Mouse (Mus musculus) spleen, adult 18-20 months (tissue): ENCODE data around the gene Csnk1g1.

ENCODE experiments used
- DNase-seq, 2 experiments: peaks; one replicate each; pipeline ENCODE4 v3.0.0; 2022; ENCODE audit warnings: mixed read lengths in 2 of 2

The Csnk1g1 gene

GRCm38 (mm10) chr9:65908394-65909300, at the start of gene Csnk1g1, which contains the start of gene Trip4:
Gene Csnk1g1 (plus strand): TSS chr9:65908924.
Gene Trip4 (minus strand): TSS chr9:65908794.
- DNase-seq, result peak; percentile 79 to 83

DNA sequence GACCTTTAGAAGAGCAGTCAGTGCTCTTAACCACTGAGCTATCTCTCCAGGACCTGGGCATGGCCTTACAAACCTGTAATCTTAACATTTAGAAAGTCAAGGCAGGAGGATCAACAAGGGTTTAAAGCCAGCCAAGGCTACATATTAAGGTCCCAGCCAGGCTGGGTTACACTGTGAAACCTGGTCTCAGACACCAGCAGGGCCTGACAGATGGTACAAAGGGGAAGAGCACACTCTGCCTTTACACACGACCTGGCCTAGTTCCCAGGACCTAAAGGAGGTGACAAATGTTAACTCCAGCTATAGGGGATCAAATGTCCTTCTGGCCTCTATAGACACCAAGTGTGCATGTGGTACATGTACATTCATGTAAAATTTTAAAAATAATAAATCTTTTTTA, 49.1 kb upstream of the Csnk1g1 start:
- no peak for DNase-seq

DNA sequence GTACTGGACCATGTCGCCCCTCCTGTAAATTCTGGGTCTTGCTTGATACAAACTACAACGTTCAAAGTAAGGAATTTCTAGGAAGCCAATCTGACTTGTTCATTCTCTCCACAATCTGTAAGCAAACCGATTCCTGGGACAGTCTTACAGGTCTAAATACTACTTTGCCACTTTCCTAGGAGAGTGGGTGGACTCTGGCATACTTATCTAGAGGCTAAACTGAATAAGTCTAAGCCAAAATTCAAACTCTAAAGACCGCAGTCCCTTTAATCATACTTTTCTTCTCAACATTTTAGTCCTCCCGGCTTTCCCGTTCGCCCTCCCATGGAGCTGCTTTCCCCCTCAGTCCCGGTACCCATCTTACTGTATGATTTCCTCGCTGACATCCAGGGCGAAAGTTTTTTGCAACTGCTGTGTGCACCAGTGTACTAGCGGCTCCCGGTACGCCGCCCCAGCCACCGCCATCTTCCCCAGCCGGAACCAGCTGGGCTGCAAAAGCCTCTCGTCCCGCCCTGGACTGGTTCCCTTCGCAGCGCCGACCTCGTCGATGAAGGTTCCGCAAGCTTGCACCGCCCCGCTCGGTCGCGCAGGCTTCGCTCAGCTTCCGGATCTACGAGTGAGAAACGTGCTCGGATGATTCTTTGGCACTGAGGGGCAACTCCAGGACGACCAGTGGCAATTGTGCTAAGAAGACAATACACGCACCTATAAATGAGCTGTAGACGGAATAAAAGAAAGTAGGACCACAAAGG, 24.0 kb upstream of the Csnk1g1 start:
- peak; percentile 78 to 88 for DNase-seq

- peak; percentile 22 to 49 for DNase-seq
Observed at GRCm38 (mm10) chr9:65890143-65890628, 18.5 kb upstream of the Csnk1g1 start, which contains the start of gene Pclaf. Gene Pclaf (plus strand): TSS chr9:65890237.

DNA sequence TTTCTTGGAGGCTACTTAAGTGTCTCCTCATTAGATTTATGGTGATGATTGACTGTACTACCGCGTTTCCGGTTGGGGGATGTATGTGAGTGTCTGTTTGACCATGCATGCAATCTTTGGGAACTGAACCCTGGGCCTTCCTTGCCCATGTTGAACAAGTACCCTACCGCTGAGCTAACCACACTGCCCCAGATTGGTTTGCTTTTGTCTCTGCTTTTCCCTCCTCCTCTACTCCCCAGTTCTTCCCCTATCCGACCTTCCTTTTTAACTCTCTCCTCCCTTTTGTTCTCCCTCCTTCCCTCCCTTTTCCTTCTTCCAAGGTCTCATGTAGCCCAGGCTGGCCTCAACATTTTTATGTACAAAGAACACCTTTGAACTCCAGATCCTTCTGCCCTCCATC, 17.6 kb upstream of the Csnk1g1 start:
- no peak for DNase-seq

- DNase-seq, result no peak
Observed at GRCm38 (mm10) chr9:65896977-65897376, 11.7 kb upstream of the Csnk1g1 start.

DNA sequence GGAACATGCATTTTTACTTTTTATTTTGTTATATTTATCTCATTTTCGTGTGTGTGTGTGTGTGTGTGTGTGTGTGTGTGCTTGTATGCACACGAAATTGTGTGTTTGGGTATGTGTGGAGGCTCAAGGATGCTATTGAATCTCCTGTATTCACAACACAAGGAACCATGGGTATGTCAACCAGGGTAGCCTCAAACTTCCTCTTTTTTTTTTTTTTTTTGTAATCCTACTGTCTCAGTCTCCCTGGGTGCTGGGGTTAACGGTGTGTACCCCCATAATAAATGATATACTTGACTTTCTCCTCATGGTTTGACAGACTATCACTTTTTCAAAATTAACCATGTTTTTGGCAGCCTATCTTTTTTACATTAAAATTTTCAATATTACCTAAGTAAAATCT, 5.8 kb upstream of the Csnk1g1 start:
- no peak for DNase-seq

DNA sequence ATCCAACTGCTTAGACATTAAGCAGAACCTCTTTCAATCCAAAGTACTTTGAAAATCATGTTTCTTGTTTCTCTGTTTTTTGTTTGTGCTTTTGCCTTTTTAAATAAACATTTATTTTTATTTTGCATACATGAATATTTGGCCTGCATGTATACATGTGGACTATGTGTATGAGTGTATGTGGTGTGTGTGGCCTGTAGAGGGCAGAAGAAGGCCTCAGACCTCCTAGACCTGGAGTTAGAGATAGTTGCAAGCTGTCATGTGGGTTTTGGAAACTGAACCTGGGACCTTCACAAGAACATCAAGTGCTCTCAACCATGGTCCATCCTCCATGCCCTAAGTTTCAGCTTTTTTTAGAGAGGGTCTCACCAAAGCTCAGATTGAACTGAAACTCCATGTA, 5.3 kb upstream of the Csnk1g1 start:
- DNase-seq, result no peak

DNA sequence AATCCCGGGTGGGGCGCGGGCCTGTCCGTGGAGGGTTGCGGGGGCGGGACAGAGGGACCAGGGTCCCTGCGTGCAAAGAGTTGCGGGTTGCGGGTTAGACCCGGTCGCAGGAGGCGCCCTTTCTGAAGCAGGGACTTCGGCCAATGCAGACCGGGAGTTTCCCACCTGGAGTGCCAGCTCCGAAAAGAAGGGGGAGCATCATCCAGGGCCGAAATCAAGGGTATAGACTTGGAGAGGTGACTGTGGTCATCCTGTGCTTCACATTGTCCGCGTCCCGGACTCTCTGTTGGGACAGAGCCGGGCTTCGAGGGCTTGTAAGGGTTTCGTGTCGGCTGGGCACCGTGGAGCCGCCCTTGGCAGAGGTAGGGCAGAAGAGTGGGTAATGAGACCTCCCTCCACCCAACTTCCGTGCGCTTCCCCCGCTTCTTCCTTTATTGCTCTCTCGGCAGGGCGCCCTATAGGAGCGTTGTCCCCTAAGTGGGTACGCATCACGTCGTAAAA, 627 bp downstream of the Csnk1g1 start:
- DNase-seq, result peak; percentile 41 to 49

GRCm38 (mm10) chr9:65909837-65910236, 1.1 kb downstream of the Csnk1g1 start:
- no peak for DNase-seq

DNA sequence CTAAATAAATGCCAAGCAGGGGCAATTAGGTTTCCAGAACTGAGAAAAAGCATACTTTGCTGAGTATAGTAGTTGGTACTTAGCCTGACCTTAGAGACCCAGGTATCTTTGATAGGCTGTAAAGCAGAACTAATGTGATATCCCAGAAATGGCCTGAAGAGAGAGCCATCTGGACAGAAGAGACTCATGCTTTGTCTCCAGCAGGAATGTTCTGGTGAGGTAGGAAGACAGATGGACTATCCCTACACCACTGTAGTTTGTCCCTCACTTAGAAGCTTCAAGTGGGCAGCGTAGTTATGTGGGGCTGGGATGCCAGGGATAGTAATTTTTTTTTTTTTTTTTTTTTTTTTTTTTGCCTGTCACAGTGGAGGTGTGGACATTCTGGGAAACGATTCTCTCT, 5.3 kb downstream of the Csnk1g1 start:
- DNase-seq, result no peak

GRCm38 (mm10) chr9:65917015-65917414, 8.3 kb downstream of the Csnk1g1 start:
- DNase-seq, result no peak

DNA sequence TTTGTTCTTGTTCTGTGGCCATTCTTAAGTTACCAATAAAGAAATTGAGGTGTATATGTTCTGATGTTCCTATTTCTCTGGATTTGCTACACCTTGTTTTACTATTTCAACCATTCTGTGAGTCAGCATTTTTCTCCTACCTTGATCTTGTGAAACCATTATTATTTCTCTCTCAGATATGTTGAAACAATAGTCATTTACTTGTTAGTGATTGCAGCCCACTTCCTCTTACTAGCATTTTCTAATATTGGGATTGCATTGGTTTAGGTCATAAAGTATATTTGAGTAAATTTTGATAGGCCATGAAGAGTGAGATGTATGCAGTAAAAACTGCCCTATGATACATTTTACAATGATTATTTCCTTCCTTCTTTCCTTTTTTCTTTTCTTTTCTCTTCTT, 19.7 kb downstream of the Csnk1g1 start:
- no peak for DNase-seq

DNA sequence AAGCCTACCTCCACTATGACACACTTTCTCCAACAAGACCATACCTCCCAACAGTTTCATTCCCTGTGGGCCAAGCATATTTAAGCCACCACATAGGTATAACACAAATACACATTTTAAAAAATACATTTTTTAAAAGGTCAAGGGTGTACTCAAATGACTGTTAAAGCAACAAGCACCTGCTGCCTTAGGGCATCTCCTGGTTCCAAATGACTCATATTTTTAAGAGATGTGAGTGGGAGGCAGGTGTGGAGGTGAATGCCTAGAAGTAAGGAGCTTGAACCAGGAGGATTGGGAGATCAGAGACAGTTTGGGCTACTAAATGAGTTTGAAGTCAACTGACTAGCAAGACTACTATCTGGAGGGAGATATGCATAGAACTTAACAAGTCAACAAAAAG, 21.1 kb downstream of the Csnk1g1 start:
- DNase-seq, result no peak

GRCm38 (mm10) chr9:65937566-65937965, 28.8 kb downstream of the Csnk1g1 start:
- no peak for DNase-seq

DNA sequence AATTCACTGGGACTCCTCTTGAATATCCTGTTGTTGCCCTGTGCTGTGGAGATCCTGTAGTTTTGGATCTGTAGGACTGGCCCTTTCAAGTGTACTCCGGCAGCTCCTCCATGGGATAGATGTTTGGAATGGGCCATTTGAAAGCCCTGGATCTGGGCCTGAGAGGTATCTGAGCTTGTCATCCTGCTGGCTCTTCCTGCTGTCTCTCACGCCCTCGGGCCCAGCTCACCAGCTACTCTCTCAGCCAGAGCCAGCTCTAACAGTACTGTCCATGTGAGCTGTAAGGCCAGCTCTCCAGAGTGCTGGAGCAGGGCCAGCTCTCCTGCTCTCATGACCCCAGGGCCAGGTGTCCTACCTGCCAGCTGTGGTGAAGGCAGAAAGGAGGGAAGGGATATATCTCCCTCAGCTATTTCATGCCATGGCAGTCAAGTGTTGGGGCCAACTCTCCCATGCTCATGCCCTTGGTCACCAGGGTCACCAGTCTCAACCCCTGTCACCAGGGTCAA, 42.4 kb downstream of the Csnk1g1 start:
- DNase-seq, result no peak

DNA sequence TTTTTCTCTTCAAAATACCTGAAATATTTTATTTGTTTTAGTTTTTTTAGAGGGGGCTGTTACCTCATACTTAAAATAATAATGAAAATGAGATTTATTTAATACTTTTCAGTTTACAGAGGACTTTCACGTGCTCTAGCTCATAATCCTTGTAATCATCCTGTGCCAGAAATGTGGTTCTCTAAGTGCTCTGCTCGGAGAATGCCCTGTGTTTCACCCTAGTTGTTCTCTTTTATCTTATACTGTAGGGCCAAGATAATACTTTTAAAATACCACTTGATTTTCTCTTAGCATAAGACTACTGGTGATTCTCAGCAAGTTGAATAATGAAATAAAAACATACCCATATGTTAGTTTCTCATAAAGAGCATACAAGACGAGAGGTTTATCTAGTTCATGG, 61.3 kb downstream of the Csnk1g1 start:
- DNase-seq, result no peak

DNA sequence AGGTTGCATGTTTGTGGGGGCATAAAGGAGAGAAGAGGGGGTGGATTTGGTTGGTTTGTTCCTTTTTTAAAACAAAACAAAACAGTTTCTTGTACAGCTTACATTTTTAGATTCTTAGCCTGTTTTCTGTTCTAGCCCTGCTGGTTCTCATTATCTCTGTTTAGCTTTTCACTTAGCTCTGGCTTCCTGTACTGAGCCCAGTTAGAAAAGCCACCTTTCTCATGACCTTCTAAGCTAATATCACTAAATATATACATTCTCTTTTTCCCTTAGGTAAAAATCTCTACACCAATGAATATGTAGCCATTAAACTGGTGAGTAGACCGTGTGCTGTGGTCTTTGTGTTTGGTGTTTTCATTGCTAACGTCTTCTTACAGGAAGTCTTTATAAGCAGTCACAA, 64.5 kb downstream of the Csnk1g1 start:
- no peak for DNase-seq

- DNase-seq, result no peak
Observed at GRCm38 (mm10) chr9:65975886-65976285, 67.2 kb downstream of the Csnk1g1 start.

DNA sequence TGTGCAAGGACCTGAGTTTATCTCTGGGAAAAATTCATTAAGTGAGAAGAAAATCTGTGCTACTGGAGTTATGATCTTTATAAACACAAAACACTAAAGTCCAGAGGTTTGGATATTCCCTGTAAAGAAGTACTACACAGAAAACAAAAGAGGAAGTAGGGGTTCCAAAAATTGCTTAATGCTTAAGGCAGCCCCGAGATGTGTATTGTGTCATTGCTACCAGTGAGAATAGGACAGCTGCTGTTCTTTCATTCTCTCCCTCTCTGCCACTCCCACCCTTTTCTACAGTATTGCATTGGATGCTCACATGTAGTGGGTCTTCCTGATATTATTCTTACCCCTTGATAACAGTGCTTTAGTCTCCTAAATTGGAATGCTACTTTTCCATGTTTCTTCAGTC, 74.1 kb downstream of the Csnk1g1 start:
- no peak for DNase-seq

DNA sequence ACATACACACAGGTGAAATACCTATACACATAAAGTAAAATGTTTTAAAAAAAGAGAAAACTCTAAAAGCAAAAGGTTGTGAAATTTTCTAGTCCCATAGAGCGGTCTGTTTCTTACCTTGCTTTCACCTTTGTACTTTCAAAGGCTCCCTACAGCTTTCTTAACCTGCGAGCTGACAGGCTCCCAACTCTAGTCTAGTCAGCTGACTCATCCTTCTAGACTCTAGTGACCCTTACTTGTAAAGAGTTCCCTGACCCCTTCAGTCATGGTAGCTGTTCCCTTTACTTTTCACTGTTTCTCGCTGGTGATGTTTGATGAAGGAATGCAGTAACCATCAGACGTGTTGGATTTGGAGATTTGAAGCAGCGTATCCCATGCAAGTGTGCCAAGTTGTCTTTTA, 78.3 kb downstream of the Csnk1g1 start:
- no peak for DNase-seq

DNA sequence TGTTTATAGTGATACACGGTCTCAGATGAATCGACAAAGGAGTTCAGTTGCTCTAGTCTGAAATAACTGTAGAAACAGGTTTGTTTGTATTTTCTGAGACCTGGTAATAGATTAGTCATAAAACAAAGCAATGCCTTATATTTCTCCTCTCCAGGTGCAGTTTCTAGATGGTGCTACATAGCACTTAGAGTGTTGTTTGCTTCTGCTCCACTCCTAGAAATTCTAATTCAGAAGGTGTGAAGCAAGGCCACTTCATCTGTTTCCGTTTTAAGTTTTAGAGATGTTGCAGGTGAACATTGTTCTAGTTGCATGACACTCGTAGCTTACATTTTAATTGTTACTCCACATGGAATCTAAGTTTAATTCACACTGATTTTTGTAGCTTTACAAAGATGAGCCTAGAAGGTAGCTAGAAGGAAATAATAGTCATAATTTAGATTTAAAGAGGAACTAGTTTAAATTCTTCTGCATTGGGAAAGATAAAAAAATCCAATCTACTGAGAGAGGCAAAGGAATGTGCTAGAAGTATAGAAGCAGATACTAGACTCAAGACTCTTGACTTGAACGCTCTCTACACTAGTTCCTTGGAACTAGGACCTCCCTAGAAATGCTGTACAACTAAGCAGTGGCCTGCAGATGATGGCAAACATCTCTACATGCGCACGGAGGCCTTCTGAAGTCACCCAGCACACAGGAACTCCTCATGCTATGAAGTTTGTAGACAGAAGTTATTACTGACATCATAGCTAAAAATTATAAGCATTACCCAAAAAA, 87.1 kb downstream of the Csnk1g1 start:
- no peak for DNase-seq

- no peak for DNase-seq
Observed at GRCm38 (mm10) chr9:65998965-65999364, 90.2 kb downstream of the Csnk1g1 start.
